Mouse (Mus musculus): Measurements from ENCODE around the gene Dnah2. TPM values are rescaled to one million over a fixed set of nuclear protein-coding genes. Genes with fewer than 3 reads are reported as not detected.

Gene Dnah2
- polyA plus RNA-seq, 1 experiment from 2014 or later = 1.3 TPM

- no peaks in the 10 kb centered on the region for H3K9me3 ChIP-seq (replicated peaks)
- peaks cover 48% of the 10 kb centered on the region for H3K36me3 ChIP-seq
- peak overlapping the region; percentile 71 for H3K4me3 ChIP-seq
- H3K4me1 ChIP-seq = peaks cover 36% of the 10 kb centered on the region
- under 1% methylated on average over 36 of the region's 36 CpGs for WGBS
- DNase-seq (ENCODE audit: low spot score) = peak; percentile 96
- peak overlapping the region; percentile 95 for H3K27ac ChIP-seq
- H3K27me3 ChIP-seq (ENCODE audit: low read depth, poor library complexity, severe bottlenecking) = no peaks in the 10 kb centered on the region
Measured at GRCm38 (mm10) chr11:69581147-69581688, 32.3 kb upstream of the Dnah2 start.

GRCm38 (mm10) chr11:69580572-69581146 lies 31.7 kb upstream of the Dnah2 start:
- Histone ChIP-seq H3K4me3 (peak overlapping the region; percentile 71), H3K4me1 (peaks cover 36% of the 10 kb centered on the region), H3K27me3 (ENCODE audit: low read depth, poor library complexity, severe bottlenecking) (no peaks in the 10 kb centered on the region), H3K36me3 (peaks cover 48% of the 10 kb centered on the region), H3K9me3 (replicated peaks) (no peaks in the 10 kb centered on the region), H3K27ac (peak overlapping the region; percentile 95)
- WGBS = under 1% methylated on average over 25 of the region's 25 CpGs
- no peak for DNase-seq (ENCODE audit: low spot score)

GRCm38 (mm10) chr11:69580091-69580514 lies 31.2 kb upstream of the Dnah2 start, which contains the start of the genes Wrap53 and Trp53:
TSS of gene Wrap53 (minus strand) at chr11:69580255.
TSS of gene Trp53 (plus strand) at chr11:69580359.
- Histone ChIP-seq H3K27me3 (ENCODE audit: low read depth, poor library complexity, severe bottlenecking) (no peaks in the 10 kb centered on the region), H3K4me1 (peaks cover 41% of the 10 kb centered on the region), H3K27ac (peak within 1 kb of the TSS; percentile 95)

GRCm38 (mm10) chr11:69579128-69580017 lies 30.5 kb upstream of the Dnah2 start:
- Histone ChIP-seq H3K27me3 (ENCODE audit: low read depth, poor library complexity, severe bottlenecking) (no peaks in the 10 kb centered on the region), H3K27ac (peak overlapping the region; percentile 95), H3K4me3 (peak overlapping the region; percentile 71), H3K9me3 (replicated peaks) (no peaks in the 10 kb centered on the region), H3K4me1 (peaks cover 42% of the 10 kb centered on the region), H3K36me3 (peaks cover 50% of the 10 kb centered on the region)
- 2% methylated on average over 39 of the region's 39 CpGs for WGBS
- peak; percentile 99 for DNase-seq (ENCODE audit: low spot score)

More at GRCm38 (mm10) chr11:69580091-69580514, 31.2 kb upstream of the Dnah2 start, which contains the start of the genes Wrap53 and Trp53:
- Histone ChIP-seq H3K9me3 (replicated peaks) (no peaks in the 10 kb centered on the region), H3K36me3 (peaks cover 50% of the 10 kb centered on the region), H3K4me3 (peak within 1 kb of the TSS; percentile 71)
- 0% methylated on average over 13 of the region's 13 CpGs for WGBS
- peak; percentile 88 for DNase-seq (ENCODE audit: low spot score)

GRCm38 (mm10) chr11:69578301-69578700 lies 29.4 kb upstream of the Dnah2 start:
- WGBS = 14% methylated on average over 15 of the region's 15 CpGs
- H3K4me3 ChIP-seq = peak overlapping the region; percentile 71

GRCm38 (mm10) chr11:69576307-69576706 lies 27.4 kb upstream of the Dnah2 start:
- Histone ChIP-seq H3K9me3 (replicated peaks) (no peaks in the 10 kb centered on the region), H3K27ac (no peak overlapping the region), H3K27me3 (ENCODE audit: low read depth, poor library complexity, severe bottlenecking) (no peaks in the 10 kb centered on the region), H3K4me3 (no peak overlapping the region), H3K4me1 (peaks cover 32% of the 10 kb centered on the region), H3K36me3 (peaks cover 59% of the 10 kb centered on the region)
- 81% methylated on average over 5 of the region's 5 CpGs for WGBS
- no peak for DNase-seq (ENCODE audit: low spot score)

More at GRCm38 (mm10) chr11:69578301-69578700, 29.4 kb upstream of the Dnah2 start:
- peaks cover 50% of the 10 kb centered on the region for H3K36me3 ChIP-seq
- no peaks in the 10 kb centered on the region for H3K27me3 ChIP-seq (ENCODE audit: low read depth, poor library complexity, severe bottlenecking)
- peak overlapping the region; percentile 95 for H3K27ac ChIP-seq
- no peak for DNase-seq (ENCODE audit: low spot score)
- H3K9me3 ChIP-seq (replicated peaks) = no peaks in the 10 kb centered on the region
- H3K4me1 ChIP-seq = peaks cover 42% of the 10 kb centered on the region

- Histone ChIP-seq H3K4me1 (peaks cover 32% of the 10 kb centered on the region), H3K27ac (no peak overlapping the region), H3K4me3 (no peak overlapping the region), H3K27me3 (ENCODE audit: low read depth, poor library complexity, severe bottlenecking) (no peaks in the 10 kb centered on the region), H3K9me3 (replicated peaks) (no peaks in the 10 kb centered on the region), H3K36me3 (peaks cover 70% of the 10 kb centered on the region)
- WGBS = 63% methylated on average over 3 of the region's 3 CpGs
- DNase-seq (ENCODE audit: low spot score) = no peak
Measured at GRCm38 (mm10) chr11:69575220-69575619, 26.3 kb upstream of the Dnah2 start.

- Histone ChIP-seq H3K27me3 (ENCODE audit: low read depth, poor library complexity, severe bottlenecking) (no peaks in the 10 kb centered on the region), H3K4me3 (no peak overlapping the region), H3K9me3 (replicated peaks) (no peaks in the 10 kb centered on the region), H3K4me1 (peaks cover 60% of the 10 kb centered on the region), H3K36me3 (peaks cover 82% of the 10 kb centered on the region), H3K27ac (peak overlapping the region; percentile 97)
- 55% methylated on average over 8 of the region's 8 CpGs for WGBS
- no peak for DNase-seq (ENCODE audit: low spot score)
Measured at GRCm38 (mm10) chr11:69565131-69565530, 16.2 kb upstream of the Dnah2 start.

- Histone ChIP-seq H3K9me3 (replicated peaks) (no peaks in the 10 kb centered on the region), H3K4me1 (peaks cover 67% of the 10 kb centered on the region), H3K4me3 (no peak overlapping the region), H3K36me3 (peaks cover 75% of the 10 kb centered on the region), H3K27me3 (ENCODE audit: low read depth, poor library complexity, severe bottlenecking) (no peaks in the 10 kb centered on the region), H3K27ac (peak overlapping the region; percentile 97)
- 68% methylated on average over 3 of the region's 3 CpGs for WGBS
- no peak for DNase-seq (ENCODE audit: low spot score)
Measured at GRCm38 (mm10) chr11:69564391-69564790, 15.5 kb upstream of the Dnah2 start.

- Histone ChIP-seq H3K4me3 (peak overlapping the region; percentile 92; the same call in 1 of the 2 replicates), H3K4me1 (peaks cover 77% of the 10 kb centered on the region), H3K36me3 (peaks cover 66% of the 10 kb centered on the region)
Measured at GRCm38 (mm10) chr11:69563373-69563772, 14.5 kb upstream of the Dnah2 start.

GRCm38 (mm10) chr11:69560896-69561854 lies 12.3 kb upstream of the Dnah2 start:
- Histone ChIP-seq H3K27ac (peak overlapping the region; percentile 97), H3K4me1 (peaks cover 98% of the 10 kb centered on the region), H3K4me3 (peak overlapping the region; percentile 92), H3K27me3 (ENCODE audit: low read depth, poor library complexity, severe bottlenecking) (peaks cover 8% of the 10 kb centered on the region), H3K36me3 (peaks cover 54% of the 10 kb centered on the region), H3K9me3 (replicated peaks) (no peaks in the 10 kb centered on the region)
- WGBS = 10% methylated on average over 16 of the region's 16 CpGs
- DNase-seq (ENCODE audit: low spot score) = peak; percentile 81

More at GRCm38 (mm10) chr11:69563373-69563772, 14.5 kb upstream of the Dnah2 start:
- no peaks in the 10 kb centered on the region for H3K9me3 ChIP-seq (replicated peaks)
- DNase-seq (ENCODE audit: low spot score) = peak; percentile 69
- H3K27ac ChIP-seq = peak overlapping the region; percentile 97
- H3K27me3 ChIP-seq (ENCODE audit: low read depth, poor library complexity, severe bottlenecking) = no peaks in the 10 kb centered on the region
- WGBS = 44% methylated on average over 13 of the region's 13 CpGs

All from limb, embryonic 10.5 days (tissue).